ENCODE assay signal across 8 mouse cellular contexts in the genomic region with DNA sequence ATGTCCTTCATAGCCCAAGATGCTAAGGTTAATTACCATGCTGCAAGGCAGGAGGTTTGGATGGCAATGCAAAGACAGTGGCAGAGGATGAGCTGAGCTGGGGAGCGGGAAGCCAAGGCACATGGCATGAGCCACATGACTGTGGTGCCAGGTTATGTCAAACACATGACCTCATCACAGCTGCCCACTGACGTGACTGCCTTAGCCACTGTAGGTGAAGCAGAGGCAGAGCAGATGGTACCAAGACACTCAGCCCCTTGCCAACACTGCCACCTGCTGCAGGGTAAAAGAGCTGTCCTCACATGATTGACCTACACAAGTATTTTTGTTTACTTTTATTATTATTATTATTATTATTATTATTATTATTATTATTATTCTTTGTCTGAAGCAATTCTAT.
DNase-seq lines count a peak whose midpoint lies in the region; ATAC-seq lines count a peak whose summit lies in the region.

No protein-coding gene starts in this region.

- H3K9me3 ChIP-seq in hindbrain, embryonic 16.5 days (ENCODE audit: control insufficient read depth, low read length), result no peaks in the 10 kb centered on the region

- H3K9ac ChIP-seq in hindbrain, embryonic 16.5 days (ENCODE audit: low read depth, low read length), result no peak overlapping the region

- H3K4me3 ChIP-seq in hindbrain, embryonic 16.5 days (ENCODE audit: low read length), result no peak overlapping the region

- DNase-seq in heart, adult 18-20 months, result peak; percentile 16 to 29
- DNase-seq in heart, postnatal 25 days (ENCODE audit: low spot score), result no peak
- DNase-seq in right cerebral cortex, adult 18-20 months, result peak; percentile 12
- no peak for DNase-seq in right cerebral cortex, postnatal 4 days
- DNase-seq in cerebellum, postnatal 25 days, result peak; percentile 39 to 58
- DNase-seq in urinary bladder, adult 2 months (ENCODE audit: low spot score), result no peak

- H3K4me2 ChIP-seq in hindbrain, embryonic 16.5 days (ENCODE audit: low read length), result no peak overlapping the region

- peak overlapping the region; percentile 0; the same call in 1 of the 2 replicates for H3K27ac ChIP-seq in hindbrain, embryonic 16.5 days (ENCODE audit: low read depth, low read length)

- H3K27me3 ChIP-seq in hindbrain, embryonic 16.5 days (replicated peaks; ENCODE audit: control insufficient read depth, insufficient read depth, low read length), result no peaks in the 10 kb centered on the region

- 58% methylated on average over 2 of the region's 2 CpGs for WGBS in hindbrain, embryonic 16.5 days

- H3K36me3 ChIP-seq in hindbrain, embryonic 16.5 days (ENCODE audit: control insufficient read depth, insufficient read depth, low read length), result no peaks in the 10 kb centered on the region

- intact Hi-C loops in heart, postnatal 25 days (cut with DNase I), result loop anchor here (2.0 kb wide), 1 partner anchor 692 kb away; no protein-coding TSS in a partner anchor

- H3K4me1 ChIP-seq in hindbrain, embryonic 16.5 days (ENCODE audit: control insufficient read depth, insufficient read depth, low read depth, low read length), result no peaks in the 10 kb centered on the region

- peak; percentile 59; the same call in 1 of the 2 replicates for ATAC-seq in hindbrain, embryonic 16.5 days
- peak; percentile 96 for ATAC-seq in megakaryocyte progenitor cell, adult 5-6 weeks (replicated peaks; ENCODE audit: poor library complexity)

Comparison
In these comparisons a context has a peak if more than half of its experiments do, and no peak if none do; other contexts are left out.
1. DNase-seq: peak in heart, adult 18-20 months (2 of 2), right cerebral cortex, adult 18-20 months (single experiment) and cerebellum, postnatal 25 days (2 of 2); none in heart, postnatal 25 days (single experiment), right cerebral cortex, postnatal 4 days (single experiment) and urinary bladder, adult 2 months (single experiment).